Mouse (Mus musculus): Measurements from ENCODE around the gene Hoxc8. TPM values are rescaled to one million over a fixed set of nuclear protein-coding genes. Genes with fewer than 3 reads are reported as not detected.

The Hoxc8 gene
- polyA plus RNA-seq, 1 experiment from 2014 or later = not detected

DNA sequence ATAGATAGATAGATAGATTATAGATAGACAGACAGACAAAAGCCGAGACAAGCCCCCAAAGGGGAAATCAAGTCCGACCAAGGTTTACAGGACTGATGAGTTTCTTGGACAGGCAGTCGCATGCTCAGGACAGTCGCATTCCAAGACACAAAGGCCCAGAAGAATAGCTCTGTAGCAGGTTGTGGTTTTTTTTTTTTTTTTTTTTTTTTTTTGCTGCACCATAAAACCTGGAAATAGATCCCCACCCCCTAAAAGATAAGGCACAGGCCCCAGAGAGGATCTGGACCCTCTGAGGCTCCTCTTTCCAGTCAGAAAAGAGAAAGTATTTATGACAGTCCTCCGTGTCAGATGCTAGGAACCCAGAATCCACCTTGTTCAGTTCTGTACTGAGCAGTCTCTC is 2.3 kb upstream of the Hoxc8 start:
- peaks cover 6% of the 10 kb centered on the region; the same call in 1 of the 2 replicates for H3K4me1 ChIP-seq
- H3K4me2 ChIP-seq (replicated peaks) = no peak overlapping the region
- 14% methylated on average over 5 of the region's 5 CpGs for WGBS
- no peak for ATAC-seq (ENCODE audit: insufficient number of reproducible peaks, low FRiP score, low TSS enrichment, low read depth)
- H3K9ac ChIP-seq = no peak overlapping the region
- no peaks in the 10 kb centered on the region for H3K36me3 ChIP-seq
- H3K27ac ChIP-seq (replicated peaks) = no peak overlapping the region
- no peaks in the 10 kb centered on the region for H3K9me3 ChIP-seq (replicated peaks)
- no peak overlapping the region for H3K4me3 ChIP-seq (replicated peaks)
- H3K27me3 ChIP-seq = peaks cover 96% of the 10 kb centered on the region

DNA sequence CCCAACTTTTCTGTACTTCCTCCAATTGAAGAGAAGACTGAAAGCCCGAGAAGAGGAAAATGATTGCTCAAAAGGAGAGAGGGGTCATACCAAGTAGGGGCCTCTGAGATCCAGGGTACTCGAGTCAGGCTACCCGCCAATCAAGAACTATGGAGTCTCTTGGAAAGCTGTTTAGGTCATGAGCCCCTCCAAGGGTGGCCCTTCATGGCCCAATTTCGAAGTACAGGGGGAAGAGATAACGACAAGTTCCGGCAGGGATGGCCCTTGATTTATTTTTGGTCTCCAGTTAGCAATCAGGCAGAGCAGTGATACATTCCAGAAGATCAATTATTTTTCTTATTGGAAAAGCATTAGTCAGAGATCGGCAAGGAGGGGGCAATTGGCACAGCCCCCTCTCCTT is 1.4 kb downstream of the Hoxc8 start:
- ATAC-seq (ENCODE audit: insufficient number of reproducible peaks, low FRiP score, low TSS enrichment, low read depth) = no peak

DNA sequence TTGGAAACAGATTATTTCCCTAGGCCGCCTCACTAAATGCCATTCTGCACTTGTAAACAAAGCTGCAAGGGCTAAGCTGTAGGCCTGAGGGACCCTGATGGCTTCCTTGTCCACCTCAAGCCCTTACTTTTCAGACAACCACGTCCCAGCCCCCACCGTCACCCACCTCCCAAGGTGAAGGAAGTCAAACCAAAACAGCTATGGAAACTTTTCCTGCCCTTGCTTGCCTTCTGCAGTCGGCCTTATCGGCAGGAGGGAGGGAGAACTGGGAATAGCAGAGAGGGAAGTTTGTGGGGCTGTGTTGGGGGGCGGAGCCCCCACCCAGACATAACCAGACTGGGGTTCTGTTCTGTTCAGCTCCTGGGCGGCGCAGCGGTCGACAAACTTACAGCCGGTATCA is 1.8 kb downstream of the Hoxc8 start:
- H3K4me1 ChIP-seq = peaks cover 6% of the 10 kb centered on the region; the same call in 1 of the 2 replicates
- WGBS = 1% methylated on average over 11 of the region's 11 CpGs
- H3K36me3 ChIP-seq = no peaks in the 10 kb centered on the region
- ATAC-seq (ENCODE audit: insufficient number of reproducible peaks, low FRiP score, low TSS enrichment, low read depth) = no peak
- no peak overlapping the region for H3K4me3 ChIP-seq (replicated peaks)
- H3K9ac ChIP-seq = no peak overlapping the region
- no peaks in the 10 kb centered on the region for H3K9me3 ChIP-seq (replicated peaks)
- no peak overlapping the region for H3K4me2 ChIP-seq (replicated peaks)
- no peak overlapping the region for H3K27ac ChIP-seq (replicated peaks)
- peaks cover 95% of the 10 kb centered on the region for H3K27me3 ChIP-seq

More for the DNA sequence above, 1.4 kb downstream of the Hoxc8 start:
- H3K27me3 ChIP-seq = peaks cover 96% of the 10 kb centered on the region
- no peak overlapping the region for H3K4me2 ChIP-seq (replicated peaks)
- peaks cover 6% of the 10 kb centered on the region; the same call in 1 of the 2 replicates for H3K4me1 ChIP-seq
- H3K4me3 ChIP-seq (replicated peaks) = no peak overlapping the region
- H3K9me3 ChIP-seq (replicated peaks) = no peaks in the 10 kb centered on the region
- H3K36me3 ChIP-seq = no peaks in the 10 kb centered on the region
- WGBS = 3% methylated on average over 7 of the region's 7 CpGs
- H3K9ac ChIP-seq = no peak overlapping the region
- no peak overlapping the region for H3K27ac ChIP-seq (replicated peaks)

DNA sequence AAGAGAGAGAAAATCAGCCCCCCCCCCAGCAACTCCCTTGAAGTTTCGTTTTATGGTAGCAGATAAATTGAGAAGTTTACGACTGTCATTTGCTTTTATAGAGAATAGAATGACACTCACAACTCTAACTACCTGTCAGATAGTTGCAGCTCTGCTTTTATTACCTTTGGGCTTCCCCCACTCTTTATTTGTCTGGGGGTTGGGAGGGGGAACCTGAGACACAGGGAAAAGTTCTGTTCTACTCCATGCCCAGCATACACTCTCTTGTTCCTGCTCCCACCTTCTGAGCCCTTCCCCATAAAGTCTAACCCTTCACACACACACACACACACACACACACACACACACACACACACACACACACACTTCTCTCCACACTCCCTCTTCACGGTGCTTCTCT is 2.5 kb downstream of the Hoxc8 start:
- WGBS = 3% methylated on average over 3 of the region's 3 CpGs
- Histone ChIP-seq H3K4me2 (replicated peaks) (no peak overlapping the region), H3K4me3 (replicated peaks) (no peak overlapping the region), H3K9me3 (replicated peaks) (no peaks in the 10 kb centered on the region), H3K27me3 (peaks cover 95% of the 10 kb centered on the region), H3K4me1 (peaks cover 6% of the 10 kb centered on the region; the same call in 1 of the 2 replicates), H3K27ac (replicated peaks) (no peak overlapping the region), H3K9ac (no peak overlapping the region), H3K36me3 (no peaks in the 10 kb centered on the region)
- ATAC-seq (ENCODE audit: insufficient number of reproducible peaks, low FRiP score, low TSS enrichment, low read depth) = no peak

DNA sequence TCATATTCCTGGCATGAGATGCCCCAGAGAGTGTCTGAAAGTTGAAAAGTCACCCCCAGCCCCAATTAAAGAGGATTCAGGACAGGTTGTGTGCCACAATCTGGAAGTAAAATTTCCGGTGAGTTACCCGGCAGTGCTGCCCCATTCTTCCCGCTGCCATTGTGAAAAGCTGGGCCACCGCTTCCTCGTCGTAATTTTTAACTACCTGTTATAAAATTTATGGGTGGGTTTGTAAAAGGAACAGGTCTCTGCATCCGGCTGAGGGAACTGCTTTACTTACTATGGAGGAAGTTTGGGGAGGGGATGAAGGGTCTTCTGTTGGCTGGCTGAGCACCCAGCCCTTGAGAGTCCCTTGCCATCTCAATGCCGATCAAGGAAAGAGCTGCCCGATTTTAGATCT is 6.1 kb downstream of the Hoxc8 start:
- 2% methylated on average over 9 of the region's 9 CpGs for WGBS
- H3K4me2 ChIP-seq (replicated peaks) = no peak overlapping the region
- peaks cover 97% of the 10 kb centered on the region for H3K27me3 ChIP-seq
- H3K4me3 ChIP-seq (replicated peaks) = no peak overlapping the region
- no peaks in the 10 kb centered on the region for H3K36me3 ChIP-seq
- no peak for ATAC-seq (ENCODE audit: insufficient number of reproducible peaks, low FRiP score, low TSS enrichment, low read depth)
- no peaks in the 10 kb centered on the region for H3K9me3 ChIP-seq (replicated peaks)
- no peak overlapping the region for H3K9ac ChIP-seq
- H3K4me1 ChIP-seq = peaks cover 19% of the 10 kb centered on the region
- no peak overlapping the region for H3K27ac ChIP-seq (replicated peaks)

DNA sequence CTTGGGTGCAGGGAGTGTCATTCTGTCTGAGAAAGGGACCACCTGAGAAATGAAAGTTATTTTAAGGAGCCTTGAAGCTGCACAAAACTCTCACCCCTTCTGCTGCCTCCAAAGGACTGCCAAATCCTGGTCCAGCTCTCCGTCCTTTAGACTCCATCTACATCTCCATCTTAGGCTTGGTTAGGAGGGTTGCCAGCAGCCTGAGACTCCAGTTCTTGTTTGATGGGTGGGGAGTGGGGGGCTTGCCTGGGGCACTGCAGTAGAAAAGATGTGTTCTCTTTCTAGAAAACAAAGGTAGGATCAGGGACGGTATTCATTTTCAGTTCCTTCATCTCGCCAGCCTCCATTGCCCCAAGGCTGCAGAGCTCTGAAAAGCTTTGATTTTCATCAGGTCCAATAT is 7.0 kb downstream of the Hoxc8 start:
- H3K4me1 ChIP-seq = peaks cover 19% of the 10 kb centered on the region
- no peak overlapping the region for H3K9ac ChIP-seq
- no peaks in the 10 kb centered on the region for H3K36me3 ChIP-seq
- no peak overlapping the region for H3K27ac ChIP-seq (replicated peaks)
- 3% methylated on average over 3 of the region's 3 CpGs for WGBS
- H3K4me3 ChIP-seq (replicated peaks) = no peak overlapping the region
- H3K27me3 ChIP-seq = peaks cover 97% of the 10 kb centered on the region
- no peaks in the 10 kb centered on the region for H3K9me3 ChIP-seq (replicated peaks)
- ATAC-seq (ENCODE audit: insufficient number of reproducible peaks, low FRiP score, low TSS enrichment, low read depth) = no peak
- no peak overlapping the region for H3K4me2 ChIP-seq (replicated peaks)

DNA sequence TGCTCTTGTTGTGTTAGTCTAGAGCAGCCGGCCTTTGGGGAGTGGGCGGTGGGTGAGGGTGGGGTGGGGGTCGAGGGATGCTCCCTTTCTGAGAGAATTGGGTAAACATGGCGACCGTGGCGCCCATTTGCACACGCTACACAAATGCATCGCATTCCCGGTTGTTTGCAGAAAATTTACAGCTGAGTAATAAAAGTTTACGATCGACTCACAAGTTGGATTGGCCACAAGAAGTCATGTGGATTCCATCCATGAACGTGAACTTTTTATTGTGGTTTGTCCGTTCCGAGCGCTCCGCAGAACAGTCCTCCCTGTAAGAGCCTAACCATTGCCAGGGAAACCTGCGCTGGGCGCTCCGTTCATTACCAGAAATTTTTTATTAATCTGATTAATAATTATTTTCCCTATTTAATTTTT is 7.5 kb downstream of the Hoxc8 start, which contains the start of gene Hoxc6:
Gene Hoxc6, plus strand, starts transcription at position 319 of the 417 bp plus-strand sequence.
- Histone ChIP-seq H3K4me3 (replicated peaks) (peak within 1 kb of the TSS; percentile 47), H3K4me1 (peaks cover 19% of the 10 kb centered on the region), H3K27me3 (peaks cover 97% of the 10 kb centered on the region), H3K9me3 (replicated peaks) (no peaks in the 10 kb centered on the region), H3K4me2 (replicated peaks) (peak within 1 kb of the TSS; percentile 79), H3K27ac (replicated peaks) (no peak within 1 kb of the TSS), H3K36me3 (no peaks in the 10 kb centered on the region), H3K9ac (no peak within 1 kb of the TSS)
- no peak for ATAC-seq (ENCODE audit: insufficient number of reproducible peaks, low FRiP score, low TSS enrichment, low read depth)
- 2% methylated on average over 19 of the region's 19 CpGs for WGBS

DNA sequence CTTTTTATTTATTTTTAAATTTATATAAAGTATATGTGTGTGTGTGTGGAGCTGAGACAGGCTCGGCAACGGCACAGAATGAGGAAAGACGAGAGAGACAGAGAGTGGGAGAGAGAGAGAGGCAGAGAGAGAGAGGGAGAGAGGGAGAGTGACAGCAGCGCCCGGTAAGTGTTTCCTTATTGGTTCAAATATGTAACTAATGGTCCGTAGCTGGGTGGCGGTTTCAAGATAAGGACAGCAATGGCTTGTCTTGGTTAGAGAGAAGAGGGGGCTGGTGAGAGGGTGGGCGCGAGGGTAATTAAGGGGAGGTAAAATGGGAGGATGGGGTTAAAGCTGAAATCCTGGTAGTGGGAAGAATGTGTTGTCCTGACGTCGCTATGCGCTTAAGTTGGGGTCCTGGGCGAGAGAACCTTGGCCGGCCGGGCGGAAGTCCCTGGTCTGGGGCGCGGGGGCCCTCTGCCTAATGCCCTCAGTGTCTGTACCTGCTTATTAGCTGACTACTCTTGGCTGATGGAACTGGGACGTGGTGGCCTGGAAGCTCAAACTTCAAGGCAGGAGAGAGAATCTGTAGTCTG is 8.3 kb downstream of the Hoxc8 start:
- H3K4me3 ChIP-seq (replicated peaks) = peak overlapping the region; percentile 47
- peaks cover 97% of the 10 kb centered on the region for H3K27me3 ChIP-seq
- H3K36me3 ChIP-seq = no peaks in the 10 kb centered on the region
- H3K4me1 ChIP-seq = peaks cover 19% of the 10 kb centered on the region
- H3K4me2 ChIP-seq (replicated peaks) = peak overlapping the region; percentile 79
- ATAC-seq (ENCODE audit: insufficient number of reproducible peaks, low FRiP score, low TSS enrichment, low read depth) = no peak
- H3K9me3 ChIP-seq (replicated peaks) = no peaks in the 10 kb centered on the region
- H3K27ac ChIP-seq (replicated peaks) = no peak overlapping the region
- H3K9ac ChIP-seq = no peak overlapping the region
- WGBS = under 1% methylated on average over 19 of the region's 19 CpGs

DNA sequence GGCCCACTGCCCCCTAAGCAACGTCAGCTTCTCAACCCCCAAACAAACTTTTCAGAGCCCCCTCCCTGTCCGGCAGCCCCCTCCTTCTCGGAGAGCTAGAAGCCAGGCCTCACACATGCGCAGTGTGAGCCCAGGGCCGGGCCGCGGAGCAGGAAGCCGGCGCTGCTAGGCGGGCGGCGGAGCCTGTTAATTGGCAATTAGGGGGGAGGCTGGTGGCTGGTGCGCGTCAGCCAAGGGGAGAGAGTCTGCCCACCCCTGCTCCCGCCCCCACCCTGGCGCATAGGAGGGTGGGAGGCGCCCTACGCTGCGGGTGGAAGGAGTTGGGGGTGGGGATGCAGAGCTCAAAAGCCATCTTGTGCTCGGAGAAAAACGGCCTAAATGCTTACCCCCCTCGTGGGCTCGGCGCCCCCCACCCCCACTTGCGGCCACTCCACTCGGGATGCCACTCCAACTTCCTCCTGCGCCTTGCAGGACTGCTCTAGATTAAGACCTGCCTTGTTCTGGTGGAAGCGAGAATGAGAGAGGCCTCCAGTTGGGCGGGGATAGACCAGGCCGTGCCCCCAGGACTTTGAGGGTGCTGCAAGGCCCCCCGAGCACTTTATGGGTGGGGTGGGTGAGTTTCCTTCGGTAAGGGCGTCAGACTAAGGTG is 8.9 kb downstream of the Hoxc8 start:
- WGBS = under 1% methylated on average over 33 of the region's 33 CpGs
- Histone ChIP-seq H3K27me3 (peaks cover 98% of the 10 kb centered on the region), H3K4me1 (peaks cover 19% of the 10 kb centered on the region), H3K9ac (peak overlapping the region; percentile 26), H3K4me2 (replicated peaks) (peak overlapping the region; percentile 79), H3K27ac (replicated peaks) (no peak overlapping the region), H3K9me3 (replicated peaks) (no peaks in the 10 kb centered on the region), H3K36me3 (no peaks in the 10 kb centered on the region), H3K4me3 (replicated peaks) (peak overlapping the region; percentile 47)
- peak; percentile 47; the same call in 1 of the 2 replicates for ATAC-seq (ENCODE audit: insufficient number of reproducible peaks, low FRiP score, low TSS enrichment, low read depth)

DNA sequence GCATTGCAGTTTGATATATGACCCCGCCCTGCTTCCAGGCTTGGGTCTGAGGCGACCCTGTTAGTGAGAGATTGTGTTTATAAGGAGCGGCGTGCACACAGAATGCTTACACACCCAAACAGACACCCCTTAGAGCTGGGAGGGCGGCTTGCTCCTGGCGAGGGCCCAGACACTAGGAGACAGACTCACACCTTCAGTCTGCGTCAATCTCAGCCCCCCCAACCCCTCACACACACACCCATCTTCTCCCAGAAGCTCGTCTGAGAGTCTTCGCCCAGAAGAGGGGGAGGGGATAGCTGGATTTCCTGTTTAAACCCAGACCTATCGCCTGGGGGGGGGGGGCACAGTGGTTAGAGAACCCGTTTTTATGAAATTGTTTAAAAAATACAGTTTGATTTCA is 9.5 kb downstream of the Hoxc8 start:
- peaks cover 98% of the 10 kb centered on the region for H3K27me3 ChIP-seq
- no peaks in the 10 kb centered on the region for H3K9me3 ChIP-seq (replicated peaks)
- H3K9ac ChIP-seq = no peak overlapping the region
- 0 out of 2 replicates have a peak, but pooled peaks have one; percentile 19 for ATAC-seq (ENCODE audit: insufficient number of reproducible peaks, low FRiP score, low TSS enrichment, low read depth)
- no peak overlapping the region for H3K27ac ChIP-seq (replicated peaks)
- 2% methylated on average over 11 of the region's 11 CpGs for WGBS
- H3K4me1 ChIP-seq = peaks cover 19% of the 10 kb centered on the region
- no peaks in the 10 kb centered on the region for H3K36me3 ChIP-seq
- peak overlapping the region; percentile 79; the same call in 1 of the 2 replicates for H3K4me2 ChIP-seq (replicated peaks)
- H3K4me3 ChIP-seq (replicated peaks) = peak overlapping the region; percentile 47

DNA sequence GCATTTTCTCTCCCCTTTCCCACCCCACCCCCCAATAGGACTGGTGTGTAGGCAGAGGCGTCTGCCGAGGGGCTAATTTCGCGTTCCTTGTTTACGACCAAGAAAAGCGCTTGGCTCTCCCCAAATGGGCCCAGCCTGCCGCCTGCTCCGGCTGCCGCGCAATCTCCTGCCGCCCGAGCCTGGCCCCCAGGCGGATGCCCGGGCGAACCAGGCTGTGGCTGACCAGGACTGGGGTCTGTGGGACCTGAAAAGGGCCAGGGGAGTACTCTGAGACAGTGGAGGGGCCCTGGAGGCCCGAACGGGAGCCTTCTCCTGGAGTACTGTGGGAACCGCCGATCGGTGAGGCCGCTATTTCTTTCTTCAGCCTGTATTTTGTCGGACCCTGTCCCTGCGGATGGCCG is 10.1 kb downstream of the Hoxc8 start:
- H3K4me2 ChIP-seq (replicated peaks) = no peak overlapping the region
- no peak for ATAC-seq (ENCODE audit: insufficient number of reproducible peaks, low FRiP score, low TSS enrichment, low read depth)
- H3K4me3 ChIP-seq (replicated peaks) = 0 out of 2 replicates have a peak overlapping the region, but pooled peaks have one; percentile 10
- H3K9me3 ChIP-seq (replicated peaks) = no peaks in the 10 kb centered on the region
- WGBS = 2% methylated on average over 24 of the region's 24 CpGs
- H3K27ac ChIP-seq (replicated peaks) = no peak overlapping the region
- no peaks in the 10 kb centered on the region for H3K36me3 ChIP-seq
- peaks cover 98% of the 10 kb centered on the region for H3K27me3 ChIP-seq
- peaks cover 19% of the 10 kb centered on the region for H3K4me1 ChIP-seq
- no peak overlapping the region for H3K9ac ChIP-seq

All from embryonic facial prominence, embryonic 15.5 days (tissue).